Comparison of ENCODE assay signal across 9 mouse cellular contexts in genomic region chr13:35189028-35189711, GRCm38 (mm10).
DNase-seq lines count a peak whose midpoint lies in the region; ATAC-seq and TF ChIP-seq lines count a peak whose summit lies in the region.
"Had no signal": no experiment of that assay in that cellular context is flagged by ENCODE, and none has a peak within 500 bp of the region (broad histone marks: within the 10 kb centered on the region; RNA-seq: fewer than 3 reads in every experiment).

No protein-coding gene starts in this region.

- H3K9me3 ChIP-seq in forebrain, embryonic 11.5 days (ENCODE audit: control insufficient read depth, low read length): no peaks in the 10 kb centered on the region
- H3K9me3 ChIP-seq in lung, embryonic 14.5 days (ENCODE audit: low read depth, low read length): no peaks in the 10 kb centered on the region
- no peaks in the 10 kb centered on the region for H3K9me3 ChIP-seq in neural tube, embryonic 15.5 days (replicated peaks)

- H3K4me3 ChIP-seq in forebrain, embryonic 11.5 days (ENCODE audit: low read depth, low read length): no peak overlapping the region
- H3K4me3 ChIP-seq in lung, embryonic 14.5 days (ENCODE audit: low read depth, low read length): no peak overlapping the region
- no peak overlapping the region for H3K4me3 ChIP-seq in neural tube, embryonic 15.5 days (replicated peaks)
- H3K4me3 ChIP-seq: layer of hippocampus, adult 2 months had no signal

- peak; percentile 42; the same call in 1 of the 2 replicates for ATAC-seq in forebrain, embryonic 11.5 days (replicated peaks; ENCODE audit: low FRiP score)
- ATAC-seq in lung, embryonic 14.5 days (ENCODE audit: insufficient read depth): peak; percentile 88
- ATAC-seq in neural tube, embryonic 15.5 days (ENCODE audit: low FRiP score): peak; percentile 82

- H3K4me2 ChIP-seq in forebrain, embryonic 11.5 days (ENCODE audit: low read depth, low read length, severe bottlenecking): no peak overlapping the region
- H3K4me2 ChIP-seq in lung, embryonic 14.5 days: peak overlapping the region; percentile 32; the same call in 1 of the 2 replicates
- no peak overlapping the region for H3K4me2 ChIP-seq in neural tube, embryonic 15.5 days

- 55% methylated on average over 16 of the region's 16 CpGs for WGBS in forebrain, embryonic 11.5 days
- WGBS in lung, embryonic 14.5 days: 13% methylated on average over 16 of the region's 16 CpGs
- 56% methylated on average over 16 of the region's 16 CpGs for WGBS in neural tube, embryonic 15.5 days

- no peaks in the 10 kb centered on the region for H3K36me3 ChIP-seq in forebrain, embryonic 11.5 days (ENCODE audit: control insufficient read depth, insufficient read depth, low read length)
- H3K36me3 ChIP-seq in lung, embryonic 14.5 days (ENCODE audit: insufficient read depth): no peaks in the 10 kb centered on the region
- no peaks in the 10 kb centered on the region for H3K36me3 ChIP-seq in neural tube, embryonic 15.5 days

- no peak overlapping the region for H3K27ac ChIP-seq in forebrain, embryonic 11.5 days (ENCODE audit: low read depth, low read length)
- peak overlapping the region; percentile 34; the same call in 1 of the 2 replicates for H3K27ac ChIP-seq in lung, embryonic 14.5 days (ENCODE audit: low read depth)
- peak overlapping the region; percentile 49; the same call in 1 of the 2 replicates for H3K27ac ChIP-seq in neural tube, embryonic 15.5 days (replicated peaks)
- H3K27ac ChIP-seq: layer of hippocampus, adult 2 months had no signal

- no peaks in the 10 kb centered on the region for H3K4me1 ChIP-seq in forebrain, embryonic 11.5 days (replicated peaks; ENCODE audit: control insufficient read depth, insufficient read depth, low read length)
- peaks cover 5% of the 10 kb centered on the region; the same call in 1 of the 2 replicates for H3K4me1 ChIP-seq in lung, embryonic 14.5 days (ENCODE audit: insufficient read depth)
- peaks cover 8% of the 10 kb centered on the region; the same call in 1 of the 2 replicates for H3K4me1 ChIP-seq in neural tube, embryonic 15.5 days

- H3K9ac ChIP-seq in forebrain, embryonic 11.5 days (ENCODE audit: low read length): no peak overlapping the region
- no peak overlapping the region for H3K9ac ChIP-seq in lung, embryonic 14.5 days
- H3K9ac ChIP-seq in neural tube, embryonic 15.5 days (replicated peaks): no peak overlapping the region

- TF ChIP-seq CTCF in lung, embryonic 14.5 days (IDR thresholded peaks at IDR 0.05; ENCODE audit: low read depth): peak; percentile 27

- intact Hi-C loops in heart, postnatal 36 days (cut with DNase I): no loop called here

- DNase-seq in layer of hippocampus, adult 11-12 months (ENCODE audit: low spot score): peak; percentile 22
- DNase-seq in layer of hippocampus, postnatal 25 days (ENCODE audit: extremely low spot score in 1 of 2, low spot score in 1 of 2): no peak
- DNase-seq in forebrain, embryonic 11.5 days (ENCODE audit: low spot score): peak; percentile 55
- DNase-seq in heart, postnatal 36 days: peak; percentile 27 to 31
- DNase-seq in kidney, postnatal 36 days: peak; percentile 67 to 77
- DNase-seq in lung, embryonic 14.5 days: peak; percentile 74
- peak; percentile 79 to 84 for DNase-seq in thymus, postnatal 10 days (ENCODE audit: low spot score in 2 of 2)

- no peaks in the 10 kb centered on the region for H3K27me3 ChIP-seq in forebrain, embryonic 11.5 days (ENCODE audit: control insufficient read depth, insufficient read depth, low read length)
- H3K27me3 ChIP-seq in lung, embryonic 14.5 days (ENCODE audit: insufficient read depth, low read length): no peaks in the 10 kb centered on the region
- no peaks in the 10 kb centered on the region for H3K27me3 ChIP-seq in neural tube, embryonic 15.5 days (replicated peaks)

Comparison
In these comparisons a context has a peak if more than half of its experiments do, and no peak if none do; other contexts are left out.
1. DNase-seq: peak in layer of hippocampus, adult 11-12 months (single experiment), forebrain, embryonic 11.5 days (single experiment), heart, postnatal 36 days (2 of 2), kidney, postnatal 36 days (2 of 2), lung, embryonic 14.5 days (single experiment) and thymus, postnatal 10 days (2 of 2); none in layer of hippocampus, postnatal 25 days (0 of 2).
2. Peak in every context shown above with its lines, with median percentiles within 50 percentile points of each other: ATAC-seq.